Mouse (Mus musculus) heart, postnatal 36 days (tissue): ENCODE results near the gene Gucy1b1. TPM values are rescaled to one million over a fixed set of nuclear protein-coding genes. Genes with fewer than 3 reads are reported as not detected.
A peak's percentile ranks its signal among the peaks of the same experiment; 100 is the strongest.

ENCODE experiments used
- DNase-seq, 2 experiments: peaks; one replicate each; pipeline ENCODE4 v3.0.0; 2021 to 2022
- intact Hi-C: fragments of 180-260 bp; cut with DNase I; formaldehyde crosslinking; loops from one replicate; pipeline ENCODE4 v1.15.1; 2025
- total RNA-seq, 2 experiments: library from RNA; stranded (reverse); gene quantifications; 2 replicates each; pipeline ENCODE4 v1.2.3; 2021

Gucy1b1 gene
- total RNA-seq, 2 experiments from 2014 or later = 13.6 to 14.5 TPM

DNA sequence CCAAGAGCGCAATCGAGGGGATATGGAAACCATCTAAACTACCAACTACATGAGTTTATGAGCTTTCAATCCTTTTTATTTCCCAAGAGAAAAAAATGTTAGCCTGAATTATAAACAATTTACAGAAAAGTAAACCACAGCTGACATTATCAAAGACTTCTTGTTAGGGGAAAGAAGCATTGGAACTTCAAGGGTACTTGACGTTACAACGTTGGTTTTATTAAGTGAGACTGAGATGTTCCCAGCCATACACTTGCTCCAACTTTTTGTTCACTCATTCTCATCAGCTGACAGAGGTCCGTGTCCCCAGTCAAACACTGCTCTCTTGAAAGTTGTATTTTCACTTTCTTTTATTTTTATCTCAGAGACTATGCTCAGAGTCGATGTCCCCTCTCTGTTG is 30.8 kb downstream of the Gucy1b1 start:
- DNase-seq = no peak
- intact Hi-C loops = no loop called here

- DNase-seq = no peak
- intact Hi-C loops = no loop called here
Measured at GRCm38 (mm10) chr3:82036262-82037044, 38.0 kb downstream of the Gucy1b1 start.

DNA sequence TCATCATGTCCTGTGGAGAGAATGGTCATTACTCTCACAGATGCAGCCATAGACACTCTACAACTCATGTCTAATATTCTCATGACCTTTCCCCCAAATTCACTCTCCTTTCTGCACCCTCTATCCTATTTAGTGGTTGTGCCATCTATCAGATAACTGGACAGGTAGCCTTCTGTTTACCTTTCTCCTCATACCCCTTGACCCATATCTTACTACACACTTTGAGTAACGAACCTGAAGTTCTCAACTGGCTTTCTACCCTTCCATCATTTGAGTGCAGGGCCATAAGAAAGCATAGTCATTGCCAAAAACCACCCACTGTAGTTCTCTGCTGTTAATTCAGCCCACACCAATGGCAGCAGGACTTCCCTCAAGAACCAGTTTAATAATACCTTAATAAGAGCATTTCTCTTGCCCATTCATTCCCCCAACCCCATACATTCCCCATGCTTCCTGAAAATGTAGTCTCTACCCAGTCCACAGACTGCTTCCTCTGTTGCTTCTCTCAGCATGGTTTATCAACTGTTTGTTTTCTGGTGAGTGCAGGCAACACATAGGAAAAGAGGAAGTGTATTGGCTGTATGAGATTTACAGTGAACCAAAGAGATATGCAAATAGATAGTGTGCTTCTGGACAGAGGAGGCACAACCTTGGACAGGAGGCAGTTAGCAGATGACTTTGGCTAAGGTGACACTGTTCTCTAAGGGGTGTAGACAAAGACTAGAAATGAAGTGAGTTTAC is 44.3 kb downstream of the Gucy1b1 start:
- DNase-seq = no peak
- intact Hi-C loops = loop anchor here (5.0 kb wide), 1 partner anchor 98 kb away; the partner anchor contains the start of gene Ctso

GRCm38 (mm10) chr3:82029229-82029628 is 45.3 kb downstream of the Gucy1b1 start:
- intact Hi-C loops = loop anchor here (2.0 kb wide), 1 partner anchor 32 kb away; no protein-coding TSS in a partner anchor
- peak in 1 of 2 experiments; percentile 15 for DNase-seq

- no peak for DNase-seq
- intact Hi-C loops = no loop called here
Measured at GRCm38 (mm10) chr3:82027286-82027685, 47.2 kb downstream of the Gucy1b1 start.

DNA sequence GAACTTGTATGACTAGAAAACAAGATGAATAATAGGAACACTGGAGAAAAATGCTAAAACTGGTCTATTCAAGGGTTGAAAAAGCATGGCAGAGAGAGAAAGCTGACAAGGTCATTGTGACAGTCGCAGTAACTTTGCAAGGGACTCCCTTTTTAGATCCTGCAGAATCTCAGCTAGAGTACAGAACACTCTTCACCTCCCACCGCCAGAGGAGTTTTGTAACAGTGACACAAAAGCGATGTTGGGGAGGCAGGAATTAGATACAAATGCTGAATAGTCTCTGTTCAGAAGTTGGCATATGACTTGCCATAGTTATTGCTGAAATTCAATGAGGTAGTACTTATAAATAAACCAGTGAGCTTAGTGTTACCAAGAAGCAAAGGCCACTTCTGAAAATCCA is 51.4 kb downstream of the Gucy1b1 start:
- no peak for DNase-seq
- intact Hi-C loops = no loop called here

GRCm38 (mm10) chr3:82022421-82022920 is 52.0 kb downstream of the Gucy1b1 start:
- intact Hi-C loops = no loop called here
- DNase-seq = no peak

- DNase-seq = no peak
- intact Hi-C loops = no loop called here
Measured at GRCm38 (mm10) chr3:82014148-82014703, 60.3 kb downstream of the Gucy1b1 start.

DNA sequence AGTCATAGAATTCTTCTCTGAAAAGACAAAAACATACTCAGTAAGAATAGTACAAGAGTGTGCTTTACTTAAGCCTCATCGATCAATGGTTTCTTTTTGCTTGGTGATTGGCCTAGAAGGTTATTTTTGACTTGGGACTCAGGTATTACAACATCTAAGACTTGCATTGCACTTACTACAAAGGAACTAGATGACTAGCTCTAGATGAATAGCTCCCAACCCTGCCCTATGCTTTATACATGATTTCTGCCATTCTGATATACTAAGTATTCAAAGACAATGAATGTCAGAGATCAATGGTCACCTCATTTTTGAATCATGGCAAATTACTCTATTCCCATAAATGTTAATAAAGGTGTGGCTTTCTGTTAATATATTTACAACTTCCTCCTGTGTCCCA is 67.5 kb downstream of the Gucy1b1 start:
- intact Hi-C loops = no loop called here
- no peak for DNase-seq

DNA sequence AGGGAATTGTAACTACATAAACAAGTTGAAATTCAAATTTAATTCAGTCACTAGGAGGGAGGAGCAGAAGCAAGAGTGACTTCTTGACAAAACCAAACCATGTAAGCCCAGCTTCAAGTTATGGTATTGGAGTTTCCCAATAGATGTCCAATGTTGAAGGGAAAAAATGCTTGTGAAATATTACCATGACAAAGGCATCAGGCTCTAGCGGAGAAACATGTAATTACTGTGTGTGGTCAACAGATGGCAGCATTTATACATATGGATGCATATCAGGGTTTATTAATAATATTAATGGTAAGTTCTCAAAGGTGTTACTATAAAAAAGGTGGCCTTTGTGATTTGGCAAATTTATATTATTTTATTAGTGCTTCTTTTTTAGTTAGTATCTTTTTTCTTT is 78.5 kb downstream of the Gucy1b1 start:
- intact Hi-C loops = loop anchor here (2.0 to 10.0 kb wide), 4 partner anchors 33 to 859 kb away; no protein-coding TSS in a partner anchor
- DNase-seq = no peak

DNA sequence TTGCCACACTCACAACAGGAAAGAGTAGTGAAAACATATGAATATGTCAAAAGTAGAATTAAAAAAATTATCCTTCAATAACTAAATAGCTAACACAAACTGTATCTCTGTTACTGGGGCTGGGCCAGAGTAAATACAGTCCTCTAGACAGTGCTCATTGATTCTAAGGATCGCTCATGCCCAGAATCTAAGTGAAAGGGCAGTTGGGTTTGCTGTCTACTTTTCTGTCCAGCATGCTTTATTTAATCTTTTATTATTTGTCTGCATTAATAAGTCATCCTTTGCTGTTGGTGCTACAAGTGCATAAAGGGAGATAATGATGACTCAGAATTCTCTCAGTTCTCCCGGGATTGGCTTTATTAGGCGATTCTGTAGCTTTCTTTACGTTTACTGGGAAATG is 79.1 kb downstream of the Gucy1b1 start:
- intact Hi-C loops = loop anchor here (5.0 to 10.0 kb wide), 3 partner anchors 342 to 859 kb away; no protein-coding TSS in a partner anchor
- DNase-seq = no peak

DNA sequence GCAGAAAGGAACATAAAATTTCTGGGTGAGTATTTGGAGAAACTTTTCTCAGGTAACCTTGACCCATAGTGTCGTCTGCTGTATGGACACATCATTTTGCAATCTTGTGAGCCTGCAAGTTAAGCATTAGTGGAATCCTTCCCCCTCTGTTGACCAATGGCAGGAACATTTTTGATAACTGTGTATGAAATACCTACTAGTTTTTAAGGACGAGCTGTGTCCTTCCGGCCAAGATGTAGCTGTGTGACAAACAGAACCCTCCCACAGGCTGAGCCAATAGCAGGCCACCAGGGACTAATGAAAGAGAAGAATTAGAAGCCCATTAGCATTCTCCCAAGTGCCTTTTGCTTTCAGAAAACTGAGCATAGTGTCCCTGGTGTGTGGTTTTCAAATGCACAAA is 84.0 kb downstream of the Gucy1b1 start:
- intact Hi-C loops = loop anchor here (10.0 kb wide), 2 partner anchors 734 to 864 kb away; no protein-coding TSS in a partner anchor
- no peak for DNase-seq

DNA sequence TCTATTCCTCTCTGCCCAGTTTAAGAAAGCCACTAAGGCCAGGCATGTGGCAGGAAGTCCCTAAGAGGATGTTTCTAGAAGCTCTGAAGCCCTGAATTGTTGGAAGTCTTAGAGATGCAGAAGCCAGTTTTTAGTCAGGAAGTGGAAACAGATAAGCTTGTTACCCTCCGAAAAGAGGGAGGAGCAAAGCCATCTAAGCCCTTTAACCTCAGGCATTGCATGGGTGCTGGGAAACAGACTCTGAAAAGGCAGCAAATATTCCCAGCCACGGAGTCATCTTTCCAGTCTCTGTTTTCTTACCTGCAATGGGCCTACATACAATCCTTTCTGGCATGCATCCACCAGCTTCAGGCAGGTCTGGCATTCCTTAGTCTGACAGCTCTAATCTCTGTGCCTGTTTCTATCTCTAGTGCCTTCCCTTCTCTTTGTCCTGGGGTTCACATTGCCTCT is 84.8 kb downstream of the Gucy1b1 start:
- intact Hi-C loops = loop anchor here (10.0 kb wide), 2 partner anchors 735 to 865 kb away; no protein-coding TSS in a partner anchor
- DNase-seq = no peak

DNA sequence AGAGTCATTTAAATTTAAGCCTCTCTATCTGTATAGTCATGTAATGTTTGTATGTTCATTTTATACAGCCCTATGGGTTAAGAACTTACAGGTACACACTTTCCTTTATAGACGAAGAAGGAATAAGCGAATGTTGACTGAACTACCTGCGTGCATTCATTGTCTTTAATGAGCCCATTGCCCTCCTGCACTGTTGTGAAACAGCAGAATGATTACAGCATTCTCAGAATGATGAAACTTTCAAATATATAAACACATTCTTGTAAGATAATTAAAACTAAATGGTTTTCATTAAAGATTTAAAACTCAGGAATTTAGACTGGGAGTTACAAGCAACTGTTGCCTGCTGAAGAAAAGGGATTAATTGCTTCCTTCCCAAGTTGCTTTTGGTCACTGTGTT is 86.9 kb downstream of the Gucy1b1 start:
- DNase-seq = no peak
- intact Hi-C loops = no loop called here

- no peak for DNase-seq
- intact Hi-C loops = no loop called here
Measured at GRCm38 (mm10) chr3:81986103-81986502, 88.4 kb downstream of the Gucy1b1 start.

- no peak for DNase-seq
- intact Hi-C loops = no loop called here
Measured at GRCm38 (mm10) chr3:81985100-81985499, 89.4 kb downstream of the Gucy1b1 start.

DNA sequence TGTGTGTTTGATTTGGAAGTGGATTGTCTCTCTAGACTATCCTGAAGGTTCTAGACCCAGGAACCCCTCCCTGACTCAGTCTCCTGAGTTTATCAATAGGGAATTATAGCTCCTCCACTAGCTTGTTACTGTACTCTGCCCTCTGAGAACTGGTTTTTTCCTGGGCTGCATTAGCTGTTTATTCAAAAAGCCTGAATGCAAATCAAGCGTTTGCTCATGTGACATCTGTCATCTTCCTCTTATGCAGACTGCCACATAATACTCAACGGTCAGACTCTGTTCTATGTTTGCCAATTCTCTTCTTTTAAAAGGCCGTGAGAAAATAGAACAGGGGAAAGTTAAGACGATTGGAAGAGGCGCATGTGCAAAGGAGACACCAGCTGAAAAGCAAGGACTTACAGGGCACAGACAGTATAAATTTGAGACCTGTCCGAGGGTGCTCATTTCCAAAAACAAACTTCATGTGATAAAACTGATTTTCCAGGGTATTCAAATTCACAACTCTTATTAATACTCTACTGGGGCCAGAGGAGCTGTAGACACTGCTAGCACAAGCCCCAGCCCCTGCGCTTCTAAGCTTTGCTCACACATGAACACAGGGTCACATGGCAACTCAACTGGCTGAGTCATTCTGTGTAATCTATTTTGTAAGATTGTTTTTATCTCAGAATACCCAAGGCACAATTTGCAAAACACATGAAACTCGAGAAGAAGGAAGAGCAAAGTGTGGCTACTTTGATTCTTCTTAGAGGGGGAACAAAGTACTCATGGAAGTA is 91.2 kb downstream of the Gucy1b1 start:
- intact Hi-C loops = no loop called here
- DNase-seq = no peak
